Mouse (Mus musculus) adrenal gland, postnatal 25 days (tissue): ENCODE results near the gene Eef1b2. TPM values are rescaled to one million over a fixed set of nuclear protein-coding genes. Genes with fewer than 3 reads are reported as not detected.

ENCODE experiments used
- microRNA-seq, 2 experiments: library from miRNA; unstranded; fragments of <30 nt; microRNA quantifications; one replicate each; pipeline ENCODE4 v1.2.0; 2021
- total RNA-seq: library from RNA; stranded (reverse); gene quantifications from 2 replicates; pipeline ENCODE4 v1.2.3, GENCODE M21; 2021

Eef1b2 gene
- total RNA-seq, 1 experiment from 2014 or later, result 595 TPM

Small RNA genes lying within 50 kb of the gene (microRNA-seq; reads per million reads assigned to microRNA genes)
- gene Gm24557, result 0 reads per million in 2 experiments
- 0 reads per million in 2 experiments for gene Gm27512

Other genes with a start within 250 kb of the Eef1b2 start
- gene Ino80d, start 62.2 kb upstream of the Eef1b2 start, total RNA-seq, result 30.2 and 36.2 TPM in 2 replicates
- 252 TPM in 2 replicates for gene Ndufs1, start within 50 bp of the Eef1b2 start, total RNA-seq
- gene Gpr1, start 37.7 kb downstream of the Eef1b2 start, total RNA-seq, result 0.48 TPM in 1 of 2 replicates, not detected in the other
- gene Zdbf2, start 96.4 kb downstream of the Eef1b2 start, total RNA-seq, result 10.6 and 12.4 TPM in 2 replicates